Mouse (Mus musculus): Measurements from ENCODE around the gene Shc3. TPM values are rescaled to one million over a fixed set of nuclear protein-coding genes. Genes with fewer than 3 reads are reported as not detected.

Shc3 gene
- polyA plus RNA-seq, 1 experiment, result not detected

GRCm38 (mm10) chr13:51392256-51392655, 177.0 kb downstream of the Shc3 start:
- no peak for TF ChIP-seq GATA1 (IDR thresholded peaks at IDR 0.05; ENCODE audit: low read length)

- TF ChIP-seq GATA1 (IDR thresholded peaks at IDR 0.05; ENCODE audit: low read length), result no peak
Observed at GRCm38 (mm10) chr13:51391359-51391916, 177.8 kb downstream of the Shc3 start.

DNA sequence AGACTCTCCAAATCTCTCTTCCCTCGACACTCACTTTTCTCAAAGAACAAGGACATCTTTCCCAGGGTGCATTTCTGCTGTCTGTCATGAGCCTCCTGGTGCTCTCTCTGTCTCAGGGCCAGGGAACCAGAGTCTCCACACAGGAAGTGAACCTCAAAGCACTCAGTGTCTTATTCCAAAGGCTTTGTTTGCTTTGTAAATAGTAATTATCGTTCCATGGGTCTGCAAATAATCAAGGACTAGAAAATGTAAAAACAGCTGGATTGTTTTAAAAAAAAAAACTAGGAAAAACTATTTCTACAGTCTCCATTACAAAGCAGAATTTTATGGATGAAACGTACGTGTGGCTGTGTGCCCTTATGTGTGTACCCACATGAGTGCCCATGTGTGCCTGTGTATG, 178.8 kb downstream of the Shc3 start:
- no peak for TF ChIP-seq GATA1 (IDR thresholded peaks at IDR 0.05; ENCODE audit: low read length)

DNA sequence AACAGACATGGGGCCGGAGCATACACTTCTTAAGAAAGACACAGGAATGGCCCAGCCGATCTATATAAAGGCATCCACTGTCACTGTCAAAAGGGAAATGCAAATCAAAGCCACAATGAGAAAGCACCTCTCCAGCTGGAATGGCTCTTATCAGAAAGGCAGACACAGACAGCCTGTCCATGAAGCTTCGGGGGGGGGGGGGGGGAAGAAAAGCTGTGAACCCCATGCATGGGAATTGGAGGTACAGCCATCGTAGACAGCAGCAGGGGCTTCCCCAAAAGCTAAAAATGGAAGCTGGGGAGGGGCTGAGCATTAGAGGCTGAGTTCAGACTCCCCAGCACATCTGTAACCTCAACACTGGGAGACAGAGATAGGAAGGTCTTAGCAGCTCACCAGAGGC, 181.3 kb downstream of the Shc3 start:
- TF ChIP-seq GATA1 (IDR thresholded peaks at IDR 0.05; ENCODE audit: low read length), result no peak

GRCm38 (mm10) chr13:51384899-51385298, 184.3 kb downstream of the Shc3 start:
- no peak for TF ChIP-seq GATA1 (IDR thresholded peaks at IDR 0.05; ENCODE audit: low read length)

DNA sequence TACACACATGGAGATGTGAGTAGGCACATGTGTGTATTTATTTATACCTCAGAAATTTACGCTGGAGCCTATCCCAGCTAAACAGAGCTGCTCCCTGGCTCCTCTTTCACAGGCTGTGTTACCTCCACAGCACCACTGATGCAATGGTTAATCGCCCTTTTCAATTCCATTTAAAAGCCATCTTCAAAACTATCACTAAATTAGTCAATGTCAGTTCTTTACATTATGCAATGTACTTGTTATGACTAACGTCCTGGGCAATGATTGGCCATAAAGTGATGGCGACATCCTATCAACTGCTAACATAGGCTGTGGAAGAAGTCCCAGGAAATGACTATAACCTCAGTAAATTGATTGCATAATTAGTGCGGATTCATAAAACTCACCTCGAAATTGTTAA, 187.7 kb downstream of the Shc3 start:
- no peak for TF ChIP-seq GATA1 (IDR thresholded peaks at IDR 0.05; ENCODE audit: low read length)

Other genes with a start within 250 kb of the Shc3 start
- gene S1pr3, start 160.8 kb downstream of the Shc3 start, polyA plus RNA-seq (2012), result not detected in 2 replicates
- gene Cks2, start 75.8 kb upstream of the Shc3 start, polyA plus RNA-seq (2012), result 48.0 and 234 TPM in 2 replicates
- 26.4 and 27.8 TPM in 2 replicates for gene Secisbp2, start 82.3 kb upstream of the Shc3 start, polyA plus RNA-seq (2012)
- gene Sema4d, start 224.3 kb upstream of the Shc3 start, polyA plus RNA-seq (2012), result 76.3 and 79.3 TPM in 2 replicates